Mouse (Mus musculus) brain, embryonic 14.5 days (tissue): ENCODE measurements around the gene Zfp978.
"Not testable (repeated sequence)": the region's sequence is repeated elsewhere in the genome, so short reads cannot be mapped to it uniquely, and the experiment has no call there.

Experiments
- CTCF ChIP-seq: fragments of 200-500 bp; IDR thresholded peaks from 2 replicates; pipeline ENCODE4 v1.5.1; 2012; ENCODE audit warnings: inconsistent platforms, mild to moderate bottlenecking, moderate library complexity, borderline replicate concordance; ENCODE audit not compliant: insufficient read depth, insufficient read length; ENCODE audit errors: extremely low read depth
- POLR2A ChIP-seq: fragments of 200-500 bp; IDR thresholded peaks from 2 replicates; pipeline ENCODE4 v1.6.1; 2012; ENCODE audit warnings: mild to moderate bottlenecking, inconsistent platforms, borderline replicate concordance; ENCODE audit not compliant: poor library complexity, insufficient read depth, insufficient read length, severe bottlenecking; ENCODE audit errors: extremely low read depth

- not testable (repeated sequence) for TF ChIP-seq CTCF, POLR2A
Observed at GRCm38 (mm10) chr4:147340236-147340635, 20.9 kb upstream of the Zfp978 start.
